Mouse (Mus musculus): ENCODE data around the gene Uqcc2. TPM values are rescaled to one million over a fixed set of nuclear protein-coding genes. Genes with fewer than 3 reads are reported as not detected.

Uqcc2 gene
- polyA plus RNA-seq, 1 experiment from 2014 or later, result 349 TPM

DNA sequence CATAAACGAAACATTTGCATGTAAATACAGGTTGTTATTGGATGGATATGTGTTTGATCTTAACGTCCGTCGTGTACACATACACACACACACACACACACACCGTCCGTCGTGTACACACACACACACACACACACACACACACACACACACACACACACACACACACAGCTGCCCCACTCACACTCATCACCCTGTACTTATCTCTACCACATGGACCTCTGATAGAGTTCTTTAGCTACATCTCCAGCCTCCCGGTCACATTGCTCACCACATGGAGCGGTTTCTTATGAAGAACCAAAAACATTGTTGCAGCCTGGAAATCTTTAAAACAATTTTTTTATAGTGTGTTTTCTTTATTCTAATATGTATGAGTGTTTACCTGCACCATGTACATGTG lies 471 bp upstream of the Uqcc2 start:
- Histone ChIP-seq H3K27ac (ENCODE audit: low read depth, low read length) (peak overlapping the region; percentile 22; the same call in 1 of the 2 replicates), H3K9ac (replicated peaks; ENCODE audit: low read depth, low read length) (peak overlapping the region; percentile 70; the same call in 1 of the 2 replicates), H3K36me3 (ENCODE audit: control insufficient read depth, insufficient read depth, low read length) (no peaks in the 10 kb centered on the region), H3K4me1 (ENCODE audit: control insufficient read depth, insufficient read depth, low read length) (peaks cover 29% of the 10 kb centered on the region), H3K27me3 (ENCODE audit: control insufficient read depth, insufficient read depth, low read length) (no peaks in the 10 kb centered on the region), H3K4me2 (ENCODE audit: low read depth, low read length) (peak overlapping the region; percentile 53), H3K9me3 (ENCODE audit: control insufficient read depth, low read length) (no peaks in the 10 kb centered on the region), H3K4me3 (ENCODE audit: low read depth, low read length) (peak overlapping the region; percentile 59)
- ATAC-seq (ENCODE audit: low read depth), result peak; percentile 13
- 26% methylated on average over 9 of the region's 9 CpGs for WGBS

DNA sequence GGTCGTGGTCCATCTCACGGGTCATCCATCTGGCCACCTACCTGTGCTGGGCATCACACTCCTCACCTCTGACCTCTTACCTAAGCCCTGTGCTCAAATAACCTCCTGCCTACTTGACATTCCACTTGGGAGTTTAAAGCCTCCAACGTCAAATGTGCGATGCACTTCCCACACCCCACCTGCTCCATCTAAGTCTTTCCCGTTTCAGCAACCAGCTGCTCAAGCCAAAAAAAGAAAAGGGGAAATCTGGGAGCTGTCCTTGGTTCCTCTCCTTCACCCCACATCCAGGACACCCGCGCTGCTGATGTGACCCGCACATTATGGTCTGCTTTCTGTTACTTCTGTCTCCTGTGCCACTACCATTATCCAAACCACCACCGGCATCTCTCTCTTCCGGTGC lies 1.5 kb downstream of the Uqcc2 start:
- WGBS, result 88% methylated on average over 10 of the region's 10 CpGs
- H3K9ac ChIP-seq (replicated peaks; ENCODE audit: low read depth, low read length), result no peak overlapping the region
- ATAC-seq (ENCODE audit: low read depth), result no peak
- no peaks in the 10 kb centered on the region for H3K27me3 ChIP-seq (ENCODE audit: control insufficient read depth, insufficient read depth, low read length)
- H3K27ac ChIP-seq (ENCODE audit: low read depth, low read length), result no peak overlapping the region
- H3K36me3 ChIP-seq (ENCODE audit: control insufficient read depth, insufficient read depth, low read length), result no peaks in the 10 kb centered on the region
- H3K4me2 ChIP-seq (ENCODE audit: low read depth, low read length), result no peak overlapping the region
- no peaks in the 10 kb centered on the region for H3K9me3 ChIP-seq (ENCODE audit: control insufficient read depth, low read length)
- no peak overlapping the region for H3K4me3 ChIP-seq (ENCODE audit: low read depth, low read length)
- H3K4me1 ChIP-seq (ENCODE audit: control insufficient read depth, insufficient read depth, low read length), result peaks cover 28% of the 10 kb centered on the region

DNA sequence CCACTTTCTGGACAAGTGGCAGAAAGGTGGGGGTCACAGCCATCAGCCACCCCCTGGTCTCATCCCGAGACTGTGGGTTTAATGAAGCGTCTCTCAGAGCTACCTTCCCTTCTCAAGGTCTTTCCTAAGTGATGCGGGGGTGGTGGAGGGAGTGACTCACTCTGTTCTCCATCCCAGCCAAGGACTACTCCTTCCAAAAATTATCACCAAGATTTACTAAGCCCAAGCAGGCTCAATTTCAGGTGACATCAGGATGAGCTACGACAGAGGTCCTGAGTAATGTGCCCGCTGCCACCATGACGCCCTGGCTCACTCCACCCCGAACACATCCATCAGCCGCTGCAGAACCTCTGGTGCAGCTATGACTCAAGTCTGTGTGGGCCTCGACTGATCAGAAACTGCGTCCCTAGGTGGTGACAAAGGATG lies 2.5 kb downstream of the Uqcc2 start:
- Histone ChIP-seq H3K9me3 (ENCODE audit: control insufficient read depth, low read length) (no peaks in the 10 kb centered on the region), H3K4me2 (ENCODE audit: low read depth, low read length) (no peak overlapping the region), H3K27ac (ENCODE audit: low read depth, low read length) (no peak overlapping the region), H3K9ac (replicated peaks; ENCODE audit: low read depth, low read length) (0 out of 2 replicates have a peak overlapping the region, but pooled peaks have one; percentile 7), H3K27me3 (ENCODE audit: control insufficient read depth, insufficient read depth, low read length) (no peaks in the 10 kb centered on the region), H3K4me3 (ENCODE audit: low read depth, low read length) (no peak overlapping the region), H3K4me1 (ENCODE audit: control insufficient read depth, insufficient read depth, low read length) (peaks cover 34% of the 10 kb centered on the region), H3K36me3 (ENCODE audit: control insufficient read depth, insufficient read depth, low read length) (no peaks in the 10 kb centered on the region)
- 84% methylated on average over 10 of the region's 10 CpGs for WGBS
- no peak for ATAC-seq (ENCODE audit: low read depth)

DNA sequence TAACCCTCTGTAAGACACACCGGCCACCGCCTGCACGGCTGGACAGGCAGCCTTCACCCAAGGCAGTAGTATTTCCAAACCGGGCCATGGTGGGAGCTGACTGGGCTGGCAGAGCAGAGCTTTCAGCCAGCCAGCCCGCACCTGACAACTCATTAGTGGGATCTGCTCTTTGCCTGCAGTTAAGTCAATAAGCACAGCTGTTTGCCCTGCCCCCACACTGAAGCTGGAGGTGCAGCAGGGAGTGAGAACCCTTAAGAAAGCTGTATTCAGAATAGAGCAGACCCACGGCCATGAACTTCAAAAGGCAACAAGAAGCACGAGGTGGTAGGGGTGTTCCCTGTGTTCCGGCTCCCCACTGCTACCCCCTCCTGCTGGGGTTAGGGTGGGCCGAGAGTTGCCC lies 3.5 kb downstream of the Uqcc2 start:
- no peak overlapping the region for H3K4me2 ChIP-seq (ENCODE audit: low read depth, low read length)
- 0 out of 2 replicates have a peak overlapping the region, but pooled peaks have one; percentile 11 for H3K9ac ChIP-seq (replicated peaks; ENCODE audit: low read depth, low read length)
- H3K9me3 ChIP-seq (ENCODE audit: control insufficient read depth, low read length), result no peaks in the 10 kb centered on the region
- 50% methylated on average over 9 of the region's 9 CpGs for WGBS
- H3K4me1 ChIP-seq (ENCODE audit: control insufficient read depth, insufficient read depth, low read length), result peaks cover 34% of the 10 kb centered on the region
- H3K4me3 ChIP-seq (ENCODE audit: low read depth, low read length), result no peak overlapping the region
- H3K36me3 ChIP-seq (ENCODE audit: control insufficient read depth, insufficient read depth, low read length), result no peaks in the 10 kb centered on the region
- no peak for ATAC-seq (ENCODE audit: low read depth)
- H3K27me3 ChIP-seq (ENCODE audit: control insufficient read depth, insufficient read depth, low read length), result no peaks in the 10 kb centered on the region
- H3K27ac ChIP-seq (ENCODE audit: low read depth, low read length), result no peak overlapping the region

DNA sequence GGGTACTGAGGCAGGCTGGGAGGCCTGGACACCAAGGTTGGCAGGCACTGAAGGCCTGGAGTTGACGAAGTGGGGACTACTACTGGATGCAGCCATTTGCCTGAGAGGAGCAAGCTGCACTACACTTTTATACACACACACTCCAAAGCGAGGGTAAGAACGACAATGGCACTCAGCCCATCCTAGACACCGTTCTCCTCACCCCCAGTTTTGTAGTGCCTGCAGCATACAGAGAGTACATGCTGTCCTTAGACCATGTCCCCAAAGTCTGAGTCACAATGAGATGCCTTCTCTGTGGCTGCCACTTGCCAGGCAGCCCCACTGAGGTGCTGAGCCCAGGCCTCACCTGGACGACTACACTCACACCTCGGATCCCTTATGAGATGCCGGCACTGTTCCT lies 3.9 kb downstream of the Uqcc2 start:
- ATAC-seq (ENCODE audit: low read depth), result no peak
- WGBS, result 84% methylated on average over 7 of the region's 7 CpGs
- Histone ChIP-seq H3K4me1 (ENCODE audit: control insufficient read depth, insufficient read depth, low read length) (peaks cover 34% of the 10 kb centered on the region), H3K27me3 (ENCODE audit: control insufficient read depth, insufficient read depth, low read length) (no peaks in the 10 kb centered on the region), H3K9ac (replicated peaks; ENCODE audit: low read depth, low read length) (no peak overlapping the region), H3K4me3 (ENCODE audit: low read depth, low read length) (no peak overlapping the region), H3K36me3 (ENCODE audit: control insufficient read depth, insufficient read depth, low read length) (no peaks in the 10 kb centered on the region), H3K9me3 (ENCODE audit: control insufficient read depth, low read length) (no peaks in the 10 kb centered on the region), H3K27ac (ENCODE audit: low read depth, low read length) (no peak overlapping the region), H3K4me2 (ENCODE audit: low read depth, low read length) (no peak overlapping the region)

DNA sequence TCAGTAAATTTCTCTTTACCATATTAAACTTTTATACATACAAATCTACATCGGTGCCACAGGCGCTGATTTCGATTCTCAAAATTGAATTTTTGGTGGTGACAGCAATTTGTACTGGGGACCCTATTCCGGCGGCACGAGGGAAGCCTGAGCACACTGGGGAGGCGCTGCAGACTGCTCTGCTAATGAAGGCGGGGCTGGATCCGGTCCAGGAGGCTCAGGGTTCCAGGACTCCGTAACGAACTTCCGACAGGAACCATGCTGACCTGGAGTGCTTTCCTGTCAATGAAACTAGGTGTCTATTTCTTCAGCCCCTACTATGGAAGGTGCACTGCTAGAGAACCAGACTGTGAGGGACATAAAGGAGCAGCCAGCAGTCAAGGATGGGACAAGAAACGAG lies 4.4 kb downstream of the Uqcc2 start:
- Histone ChIP-seq H3K36me3 (ENCODE audit: control insufficient read depth, insufficient read depth, low read length) (no peaks in the 10 kb centered on the region), H3K4me2 (ENCODE audit: low read depth, low read length) (no peak overlapping the region), H3K27ac (ENCODE audit: low read depth, low read length) (no peak overlapping the region), H3K9me3 (ENCODE audit: control insufficient read depth, low read length) (no peaks in the 10 kb centered on the region), H3K27me3 (ENCODE audit: control insufficient read depth, insufficient read depth, low read length) (no peaks in the 10 kb centered on the region), H3K4me3 (ENCODE audit: low read depth, low read length) (no peak overlapping the region), H3K9ac (replicated peaks; ENCODE audit: low read depth, low read length) (no peak overlapping the region), H3K4me1 (ENCODE audit: control insufficient read depth, insufficient read depth, low read length) (peaks cover 34% of the 10 kb centered on the region)
- ATAC-seq (ENCODE audit: low read depth), result no peak
- 80% methylated on average over 13 of the region's 13 CpGs for WGBS

DNA sequence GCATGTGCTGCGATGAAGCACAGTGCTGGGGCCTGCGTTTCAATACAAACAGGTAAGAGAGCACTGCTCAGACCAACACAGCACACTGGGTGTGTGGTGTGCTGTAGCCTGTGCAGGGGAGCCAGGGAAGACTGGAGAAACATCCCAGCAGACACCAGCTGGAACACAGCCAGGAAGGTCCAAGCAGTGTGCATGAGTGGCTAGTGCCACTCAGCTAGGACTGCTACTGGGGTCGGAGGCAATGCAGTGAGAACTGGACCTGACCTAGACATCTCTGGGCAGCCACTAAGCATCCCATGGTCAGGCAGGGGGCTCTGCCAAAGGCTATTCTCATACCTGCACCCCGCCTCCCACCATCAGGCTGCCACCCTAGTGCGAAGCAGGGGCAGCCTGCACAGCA lies 5.5 kb downstream of the Uqcc2 start:
- Histone ChIP-seq H3K9me3 (ENCODE audit: control insufficient read depth, low read length) (no peaks in the 10 kb centered on the region), H3K9ac (replicated peaks; ENCODE audit: low read depth, low read length) (no peak overlapping the region), H3K4me3 (ENCODE audit: low read depth, low read length) (no peak overlapping the region), H3K27ac (ENCODE audit: low read depth, low read length) (no peak overlapping the region), H3K27me3 (ENCODE audit: control insufficient read depth, insufficient read depth, low read length) (no peaks in the 10 kb centered on the region), H3K4me1 (ENCODE audit: control insufficient read depth, insufficient read depth, low read length) (peaks cover 31% of the 10 kb centered on the region), H3K4me2 (ENCODE audit: low read depth, low read length) (no peak overlapping the region), H3K36me3 (ENCODE audit: control insufficient read depth, insufficient read depth, low read length) (no peaks in the 10 kb centered on the region)
- 95% methylated on average over 5 of the region's 5 CpGs for WGBS
- ATAC-seq (ENCODE audit: low read depth), result no peak

DNA sequence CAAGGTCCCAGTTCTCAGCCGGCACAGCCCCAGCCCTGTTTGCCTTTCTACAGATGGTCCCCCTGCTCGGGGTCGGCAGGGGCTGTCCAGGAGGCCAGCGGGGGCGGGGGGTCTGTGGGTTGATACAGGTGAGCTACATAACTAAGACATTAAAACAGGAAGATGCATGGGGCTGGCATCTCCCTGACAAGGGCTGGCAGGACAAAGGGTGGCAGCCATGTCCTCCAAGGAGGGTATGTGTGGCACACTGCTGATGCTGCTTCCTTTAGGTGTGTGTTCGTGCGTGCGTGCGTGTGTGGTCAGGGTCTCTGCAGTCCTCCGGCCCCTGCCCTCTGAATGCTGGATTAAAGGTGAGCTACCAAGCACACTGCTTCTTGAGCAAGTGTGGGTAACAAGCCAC lies 6.7 kb downstream of the Uqcc2 start:
- ATAC-seq (ENCODE audit: low read depth), result no peak
- H3K27me3 ChIP-seq (ENCODE audit: control insufficient read depth, insufficient read depth, low read length), result no peaks in the 10 kb centered on the region
- H3K4me3 ChIP-seq (ENCODE audit: low read depth, low read length), result no peak overlapping the region
- no peaks in the 10 kb centered on the region for H3K9me3 ChIP-seq (ENCODE audit: control insufficient read depth, low read length)
- H3K27ac ChIP-seq (ENCODE audit: low read depth, low read length), result no peak overlapping the region
- peaks cover 7% of the 10 kb centered on the region; the same call in 1 of the 2 replicates for H3K36me3 ChIP-seq (ENCODE audit: control insufficient read depth, insufficient read depth, low read length)
- H3K9ac ChIP-seq (replicated peaks; ENCODE audit: low read depth, low read length), result no peak overlapping the region
- no peak overlapping the region for H3K4me2 ChIP-seq (ENCODE audit: low read depth, low read length)
- 77% methylated on average over 10 of the region's 10 CpGs for WGBS
- peaks cover 23% of the 10 kb centered on the region for H3K4me1 ChIP-seq (ENCODE audit: control insufficient read depth, insufficient read depth, low read length)

DNA sequence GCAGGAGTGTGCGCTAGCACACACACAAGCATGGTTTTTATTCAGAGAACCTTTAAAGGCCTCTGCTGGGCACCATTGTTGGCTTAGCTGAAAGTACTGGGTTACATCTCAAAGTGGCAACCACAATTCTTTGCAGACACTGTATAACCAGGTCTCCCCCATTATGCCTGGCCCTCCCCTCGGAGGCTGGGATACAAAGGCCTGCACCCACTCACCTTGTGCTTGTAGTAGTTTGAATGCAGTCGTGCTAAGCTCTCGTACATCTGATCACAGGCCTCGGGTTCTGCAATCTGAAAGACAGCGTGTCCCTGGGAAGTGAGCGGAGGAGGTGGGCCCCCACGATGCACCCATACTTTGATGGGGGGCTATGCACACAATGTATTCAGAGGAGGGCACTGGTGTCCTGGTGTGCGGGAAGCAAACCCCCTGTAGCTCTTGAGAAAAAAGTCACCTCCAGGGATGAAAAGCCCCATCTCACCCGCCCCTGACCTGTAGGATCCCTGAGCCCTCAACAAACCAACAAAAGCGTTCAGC lies 8.0 kb downstream of the Uqcc2 start:
- no peak overlapping the region for H3K27ac ChIP-seq (ENCODE audit: low read depth, low read length)

More for the DNA sequence above, 8.0 kb downstream of the Uqcc2 start:
- Histone ChIP-seq H3K9ac (replicated peaks; ENCODE audit: low read depth, low read length) (no peak overlapping the region), H3K4me2 (ENCODE audit: low read depth, low read length) (no peak overlapping the region), H3K4me3 (ENCODE audit: low read depth, low read length) (no peak overlapping the region), H3K9me3 (ENCODE audit: control insufficient read depth, low read length) (no peaks in the 10 kb centered on the region), H3K36me3 (ENCODE audit: control insufficient read depth, insufficient read depth, low read length) (peaks cover 7% of the 10 kb centered on the region; the same call in 1 of the 2 replicates), H3K27me3 (ENCODE audit: control insufficient read depth, insufficient read depth, low read length) (no peaks in the 10 kb centered on the region; the same call in 1 of the 2 replicates), H3K4me1 (ENCODE audit: control insufficient read depth, insufficient read depth, low read length) (peaks cover 25% of the 10 kb centered on the region)
- WGBS, result 81% methylated on average over 11 of the region's 11 CpGs
- ATAC-seq (ENCODE audit: low read depth), result no peak

Measured in neural tube, embryonic 14.5 days (tissue).